Mouse (Mus musculus): ENCODE results near the gene Fgd6. TPM values are rescaled to one million over a fixed set of nuclear protein-coding genes. Genes with fewer than 3 reads are reported as not detected.

Gene Fgd6
- 3.2 TPM for polyA plus RNA-seq (2017; shearing (Covaris generic))

GRCm38 (mm10) chr10:94035658-94036374 is at the start of gene Fgd6, which contains the start of gene Vezt:
Gene Fgd6, plus strand, starts transcription at chr10:94036001.
Gene Vezt, minus strand, starts transcription at chr10:94035817.

GRCm38 (mm10) chr10:94147756-94148531 is 112.1 kb downstream of the Fgd6 start, which contains the start of gene Nr2c1:
Gene Nr2c1, plus strand, starts transcription at chr10:94148023.

Other genes with a start within 250 kb of the Fgd6 start
- not detected for gene Usp44, start 204.4 kb upstream of the Fgd6 start, polyA plus RNA-seq (2017; shearing (Covaris generic))
- gene Metap2, start 138.9 kb upstream of the Fgd6 start, polyA plus RNA-seq (2017; shearing (Covaris generic)) = 102 TPM
- 9.1 TPM for gene Vezt, start 184 bp upstream of the Fgd6 start, polyA plus RNA-seq (2017; shearing (Covaris generic))
- 5.1 TPM for gene Nr2c1, start 112.0 kb downstream of the Fgd6 start, polyA plus RNA-seq (2017; shearing (Covaris generic))
- 83.5 TPM for gene Ndufa12, start 162.7 kb downstream of the Fgd6 start, polyA plus RNA-seq (2017; shearing (Covaris generic))